Mouse (Mus musculus): ENCODE measurements at regions not wholly inside any gene's neighbourhood (a gene's known extent, or its start where the extent isn't known, plus 50 kb on each side); places are given as distances from the start of the nearest gene placed in this dataset.

- TF ChIP-seq CTCF (IDR thresholded peaks at IDR 0.05; ENCODE audit: insufficient read depth, low read length) = no peak
- no peak for TF ChIP-seq POLR2A (IDR thresholded peaks at IDR 0.05; ENCODE audit: borderline replicate concordance, extremely low read depth, low read depth, low read length)
- H3K4me3 ChIP-seq (replicated peaks; ENCODE audit: extremely low read depth, low read depth, low read length) = no peak overlapping the region
- DNase-seq = no peak
- H3K4me1 ChIP-seq (ENCODE audit: control insufficient read depth, insufficient read depth, low read length) = no peaks in the 10 kb centered on the region
- WGBS = 80% methylated on average over 1 of the region's 1 CpGs
Measured at GRCm38 (mm10) chr4:54563075-54563474, 381.8 kb upstream of the Zfp462 start.

GRCm38 (mm10) chr4:54573185-54573584 is 371.7 kb upstream of the Zfp462 start:
- no peak overlapping the region for H3K4me3 ChIP-seq (replicated peaks; ENCODE audit: extremely low read depth, low read depth, low read length)
- no peaks in the 10 kb centered on the region for H3K4me1 ChIP-seq (ENCODE audit: control insufficient read depth, insufficient read depth, low read length)
- DNase-seq = no peak
- TF ChIP-seq CTCF (IDR thresholded peaks at IDR 0.05; ENCODE audit: insufficient read depth, low read length) (no peak), POLR2A (IDR thresholded peaks at IDR 0.05; ENCODE audit: borderline replicate concordance, extremely low read depth, low read depth, low read length) (no peak)

GRCm38 (mm10) chr4:54587197-54587596 is 357.7 kb upstream of the Zfp462 start:
- H3K4me1 ChIP-seq (ENCODE audit: control insufficient read depth, insufficient read depth, low read length) = no peaks in the 10 kb centered on the region
- TF ChIP-seq POLR2A (IDR thresholded peaks at IDR 0.05; ENCODE audit: borderline replicate concordance, extremely low read depth, low read depth, low read length) = no peak
- no peak for TF ChIP-seq CTCF (IDR thresholded peaks at IDR 0.05; ENCODE audit: insufficient read depth, low read length)
- WGBS = 54% methylated on average over 6 of the region's 6 CpGs
- no peak overlapping the region for H3K4me3 ChIP-seq (replicated peaks; ENCODE audit: extremely low read depth, low read depth, low read length)
- peak; percentile 19 for DNase-seq

- WGBS = 49% methylated on average over 6 of the region's 6 CpGs
- Histone ChIP-seq H3K4me1 (ENCODE audit: control insufficient read depth, insufficient read depth, low read length) (no peaks in the 10 kb centered on the region), H3K4me3 (replicated peaks; ENCODE audit: extremely low read depth, low read depth, low read length) (no peak overlapping the region)
- TF ChIP-seq POLR2A (IDR thresholded peaks at IDR 0.05; ENCODE audit: borderline replicate concordance, extremely low read depth, low read depth, low read length) = no peak
- TF ChIP-seq CTCF (IDR thresholded peaks at IDR 0.05; ENCODE audit: insufficient read depth, low read length) = no peak
- no peak for DNase-seq
Measured at GRCm38 (mm10) chr4:54588704-54589103, 356.1 kb upstream of the Zfp462 start.

- no peaks in the 10 kb centered on the region for H3K4me1 ChIP-seq (ENCODE audit: control insufficient read depth, insufficient read depth, low read length)
- H3K4me3 ChIP-seq (replicated peaks; ENCODE audit: extremely low read depth, low read depth, low read length) = no peak overlapping the region
- WGBS = 72% methylated on average over 15 of the region's 15 CpGs
- TF ChIP-seq POLR2A (IDR thresholded peaks at IDR 0.05; ENCODE audit: borderline replicate concordance, extremely low read depth, low read depth, low read length) (no peak), CTCF (IDR thresholded peaks at IDR 0.05; ENCODE audit: insufficient read depth, low read length) (no peak)
- DNase-seq = no peak
Measured at GRCm38 (mm10) chr4:54601671-54602512, 343.0 kb upstream of the Zfp462 start.

- 77% methylated on average over 6 of the region's 6 CpGs for WGBS
- no peak for DNase-seq
- TF ChIP-seq POLR2A (IDR thresholded peaks at IDR 0.05; ENCODE audit: borderline replicate concordance, extremely low read depth, low read depth, low read length) (no peak), CTCF (IDR thresholded peaks at IDR 0.05; ENCODE audit: insufficient read depth, low read length) (no peak)
- H3K4me3 ChIP-seq (replicated peaks; ENCODE audit: extremely low read depth, low read depth, low read length) = no peak overlapping the region
- H3K4me1 ChIP-seq (ENCODE audit: control insufficient read depth, insufficient read depth, low read length) = no peaks in the 10 kb centered on the region
Measured at GRCm38 (mm10) chr4:54602513-54603205, 342.2 kb upstream of the Zfp462 start.

- Histone ChIP-seq H3K4me3 (replicated peaks; ENCODE audit: extremely low read depth, low read depth, low read length) (no peak overlapping the region), H3K4me1 (ENCODE audit: control insufficient read depth, insufficient read depth, low read length) (no peaks in the 10 kb centered on the region)
- 72% methylated on average over 5 of the region's 5 CpGs for WGBS
- TF ChIP-seq CTCF (IDR thresholded peaks at IDR 0.05; ENCODE audit: insufficient read depth, low read length) (no peak), POLR2A (IDR thresholded peaks at IDR 0.05; ENCODE audit: borderline replicate concordance, extremely low read depth, low read depth, low read length) (no peak)
- DNase-seq = no peak
Measured at GRCm38 (mm10) chr4:54610101-54610500, 334.7 kb upstream of the Zfp462 start.

- DNase-seq = no peak
- WGBS = 78% methylated on average over 7 of the region's 7 CpGs
- TF ChIP-seq POLR2A (IDR thresholded peaks at IDR 0.05; ENCODE audit: borderline replicate concordance, extremely low read depth, low read depth, low read length) (no peak), CTCF (IDR thresholded peaks at IDR 0.05; ENCODE audit: insufficient read depth, low read length) (no peak)
- H3K4me1 ChIP-seq (ENCODE audit: control insufficient read depth, insufficient read depth, low read length) = no peaks in the 10 kb centered on the region
- H3K4me3 ChIP-seq (replicated peaks; ENCODE audit: extremely low read depth, low read depth, low read length) = no peak overlapping the region
Measured at GRCm38 (mm10) chr4:54611990-54612980, 332.6 kb upstream of the Zfp462 start.

- Histone ChIP-seq H3K4me1 (ENCODE audit: control insufficient read depth, insufficient read depth, low read length) (no peaks in the 10 kb centered on the region), H3K4me3 (replicated peaks; ENCODE audit: extremely low read depth, low read depth, low read length) (no peak overlapping the region)
- WGBS = 81% methylated on average over 3 of the region's 3 CpGs
- DNase-seq = no peak
- no peak for TF ChIP-seq POLR2A (IDR thresholded peaks at IDR 0.05; ENCODE audit: borderline replicate concordance, extremely low read depth, low read depth, low read length)
Measured at GRCm38 (mm10) chr4:54613076-54613475, 331.8 kb upstream of the Zfp462 start.
